Mouse (Mus musculus): Measurements from ENCODE around the gene Pccb.

DNA sequence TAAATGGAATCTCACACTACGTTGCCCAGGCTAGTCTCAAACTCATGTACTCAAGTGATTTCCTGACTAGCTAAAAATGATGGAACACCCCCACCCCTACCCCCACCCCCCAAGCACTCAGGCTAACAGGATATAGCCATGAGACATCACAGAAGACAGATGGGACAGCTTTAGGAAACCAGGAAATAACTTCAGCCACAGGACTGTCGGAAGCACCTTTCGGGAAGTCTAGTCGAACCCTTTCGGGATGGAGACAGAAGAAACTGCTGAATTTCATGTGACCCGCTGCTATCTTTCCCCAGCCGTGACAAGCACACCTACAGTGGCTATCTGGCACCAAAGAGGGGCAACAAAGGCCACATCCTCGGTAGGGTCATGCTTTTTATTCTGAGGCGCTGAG is 19.4 kb downstream of the Pccb start:
- TF ChIP-seq CTCF (IDR thresholded peaks at IDR 0.05; ENCODE audit: control insufficient read depth, insufficient read depth, low read length) (no peak), POLR2A (IDR thresholded peaks at IDR 0.05; ENCODE audit: borderline replicate concordance, control insufficient read depth, low read depth, low read length) (no peak)

Measured in bone marrow, adult 2 months (tissue).